Mouse (Mus musculus): ENCODE data around the gene Mus81. TPM values are rescaled to one million over a fixed set of nuclear protein-coding genes. Genes with fewer than 3 reads are reported as not detected.
A peak's percentile ranks its signal among the peaks of the same experiment; 100 is the strongest.

Mus81 gene
- polyA plus RNA-seq, 1 experiment from 2014 or later, result 53.2 TPM

GRCm38 (mm10) chr19:5477004-5477667 lies 11.1 kb downstream of the Mus81 start:
- WGBS, result 86% methylated on average over 10 of the region's 10 CpGs
- no peak for ATAC-seq
- H3K4me2 ChIP-seq (replicated peaks), result no peak overlapping the region
- H3K9ac ChIP-seq (replicated peaks), result no peak overlapping the region
- H3K9me3 ChIP-seq, result no peaks in the 10 kb centered on the region
- no peaks in the 10 kb centered on the region for H3K27me3 ChIP-seq
- peaks cover 27% of the 10 kb centered on the region for H3K4me1 ChIP-seq (replicated peaks)
- H3K27ac ChIP-seq, result no peak overlapping the region
- H3K36me3 ChIP-seq, result peaks cover 23% of the 10 kb centered on the region
- H3K4me3 ChIP-seq (replicated peaks), result no peak overlapping the region

- Histone ChIP-seq H3K4me1 (replicated peaks) (peaks cover 30% of the 10 kb centered on the region), H3K9ac (replicated peaks) (peak overlapping the region; percentile 81), H3K36me3 (0 out of 2 replicates have a peak, but pooled peaks cover 15% of the 10 kb centered on the region), H3K27ac (peak overlapping the region; percentile 60), H3K9me3 (no peaks in the 10 kb centered on the region), H3K4me2 (replicated peaks) (peak overlapping the region; percentile 95), H3K4me3 (replicated peaks) (peak overlapping the region; percentile 57), H3K27me3 (no peaks in the 10 kb centered on the region)
- WGBS, result 23% methylated on average over 13 of the region's 13 CpGs
- peak; percentile 25 for ATAC-seq
These were observed 13.0 kb downstream of the Mus81 start for GRCm38 (mm10) chr19:5475069-5475714.

GRCm38 (mm10) chr19:5474281-5475068 lies 13.7 kb downstream of the Mus81 start:
- H3K27me3 ChIP-seq, result no peaks in the 10 kb centered on the region
- 0 out of 2 replicates have a peak, but pooled peaks cover 11% of the 10 kb centered on the region for H3K36me3 ChIP-seq
- WGBS, result under 1% methylated on average over 63 of the region's 68 CpGs
- peak overlapping the region; percentile 57 for H3K4me3 ChIP-seq (replicated peaks)
- peak overlapping the region; percentile 81 for H3K9ac ChIP-seq (replicated peaks)
- peak overlapping the region; percentile 60 for H3K27ac ChIP-seq
- H3K9me3 ChIP-seq, result no peaks in the 10 kb centered on the region
- H3K4me1 ChIP-seq (replicated peaks), result peaks cover 30% of the 10 kb centered on the region
- peak; percentile 81 for ATAC-seq
- peak overlapping the region; percentile 95 for H3K4me2 ChIP-seq (replicated peaks)

GRCm38 (mm10) chr19:5473720-5474119 lies 14.5 kb downstream of the Mus81 start, which contains the start of gene Efemp2:
Gene Efemp2, plus strand, starts transcription at chr19:5473954.
- WGBS, result 1% methylated on average over 22 of the region's 22 CpGs

GRCm38 (mm10) chr19:5472857-5473256 lies 15.3 kb downstream of the Mus81 start:
- Histone ChIP-seq H3K9me3 (no peaks in the 10 kb centered on the region), H3K27me3 (no peaks in the 10 kb centered on the region), H3K4me3 (replicated peaks) (no peak overlapping the region), H3K4me2 (replicated peaks) (no peak overlapping the region), H3K27ac (no peak overlapping the region), H3K9ac (replicated peaks) (no peak overlapping the region), H3K4me1 (replicated peaks) (peaks cover 30% of the 10 kb centered on the region), H3K36me3 (peaks cover 7% of the 10 kb centered on the region)
- ATAC-seq, result no peak
- 83% methylated on average over 3 of the region's 3 CpGs for WGBS

More at GRCm38 (mm10) chr19:5473720-5474119, 14.5 kb downstream of the Mus81 start, which contains the start of gene Efemp2:
- peak within 1 kb of the TSS; percentile 60 for H3K27ac ChIP-seq
- H3K9ac ChIP-seq (replicated peaks), result peak within 1 kb of the TSS; percentile 81
- H3K4me2 ChIP-seq (replicated peaks), result peak within 1 kb of the TSS; percentile 95
- H3K4me1 ChIP-seq (replicated peaks), result peaks cover 30% of the 10 kb centered on the region
- no peaks in the 10 kb centered on the region for H3K9me3 ChIP-seq
- no peaks in the 10 kb centered on the region for H3K27me3 ChIP-seq
- peak; percentile 65 for ATAC-seq
- H3K4me3 ChIP-seq (replicated peaks), result peak within 1 kb of the TSS; percentile 57
- 0 out of 2 replicates have a peak, but pooled peaks cover 11% of the 10 kb centered on the region for H3K36me3 ChIP-seq

GRCm38 (mm10) chr19:5471846-5472245 lies 16.4 kb downstream of the Mus81 start:
- H3K9me3 ChIP-seq, result no peaks in the 10 kb centered on the region
- no peak overlapping the region for H3K9ac ChIP-seq (replicated peaks)
- H3K36me3 ChIP-seq, result peaks cover 12% of the 10 kb centered on the region
- no peak overlapping the region for H3K4me3 ChIP-seq (replicated peaks)
- H3K4me2 ChIP-seq (replicated peaks), result no peak overlapping the region
- H3K27me3 ChIP-seq, result no peaks in the 10 kb centered on the region
- ATAC-seq, result no peak
- H3K27ac ChIP-seq, result peak overlapping the region; percentile 36; the same call in 1 of the 2 replicates
- peaks cover 30% of the 10 kb centered on the region for H3K4me1 ChIP-seq (replicated peaks)
- WGBS, result 52% methylated on average over 5 of the region's 5 CpGs

GRCm38 (mm10) chr19:5468374-5468773 lies 19.8 kb downstream of the Mus81 start, which contains the start of gene Ctsw:
Gene Ctsw, minus strand, starts transcription at chr19:5468507.
- 65% methylated on average over 5 of the region's 5 CpGs for WGBS
- peaks cover 41% of the 10 kb centered on the region for H3K36me3 ChIP-seq
- no peaks in the 10 kb centered on the region for H3K9me3 ChIP-seq
- no peak for ATAC-seq
- H3K4me3 ChIP-seq (replicated peaks), result no peak within 1 kb of the TSS
- no peak within 1 kb of the TSS for H3K4me2 ChIP-seq (replicated peaks)
- no peak within 1 kb of the TSS for H3K9ac ChIP-seq (replicated peaks)
- H3K27me3 ChIP-seq, result no peaks in the 10 kb centered on the region
- H3K27ac ChIP-seq, result no peak within 1 kb of the TSS
- peaks cover 24% of the 10 kb centered on the region for H3K4me1 ChIP-seq (replicated peaks)

GRCm38 (mm10) chr19:5466916-5467500 lies 21.2 kb downstream of the Mus81 start:
- no peak for ATAC-seq
- Histone ChIP-seq H3K27me3 (no peaks in the 10 kb centered on the region), H3K4me3 (replicated peaks) (no peak overlapping the region), H3K4me2 (replicated peaks) (no peak overlapping the region), H3K9me3 (no peaks in the 10 kb centered on the region), H3K9ac (replicated peaks) (0 out of 2 replicates have a peak overlapping the region, but pooled peaks have one; percentile 14), H3K36me3 (peaks cover 52% of the 10 kb centered on the region), H3K27ac (no peak overlapping the region), H3K4me1 (replicated peaks) (peaks cover 26% of the 10 kb centered on the region)
- WGBS, result 98% methylated on average over 6 of the region's 6 CpGs

GRCm38 (mm10) chr19:5465037-5465436 lies 23.2 kb downstream of the Mus81 start:
- Histone ChIP-seq H3K9ac (replicated peaks) (no peak overlapping the region), H3K9me3 (no peaks in the 10 kb centered on the region), H3K4me3 (replicated peaks) (no peak overlapping the region), H3K27ac (no peak overlapping the region), H3K27me3 (no peaks in the 10 kb centered on the region), H3K4me1 (replicated peaks) (peaks cover 35% of the 10 kb centered on the region), H3K36me3 (peaks cover 52% of the 10 kb centered on the region), H3K4me2 (replicated peaks) (no peak overlapping the region)
- no peak for ATAC-seq
- 94% methylated on average over 8 of the region's 8 CpGs for WGBS

GRCm38 (mm10) chr19:5463791-5464562 lies 24.2 kb downstream of the Mus81 start:
- WGBS, result 40% methylated on average over 15 of the region's 15 CpGs
- H3K27ac ChIP-seq, result peak overlapping the region; percentile 76
- peaks cover 38% of the 10 kb centered on the region for H3K4me1 ChIP-seq (replicated peaks)
- peak overlapping the region; percentile 66 for H3K9ac ChIP-seq (replicated peaks)
- peak overlapping the region; percentile 55 for H3K4me2 ChIP-seq (replicated peaks)
- peak; percentile 72 for ATAC-seq
- H3K9me3 ChIP-seq, result no peaks in the 10 kb centered on the region
- peaks cover 6% of the 10 kb centered on the region for H3K27me3 ChIP-seq
- peak overlapping the region; percentile 35 for H3K4me3 ChIP-seq (replicated peaks)
- H3K36me3 ChIP-seq, result peaks cover 52% of the 10 kb centered on the region

- Histone ChIP-seq H3K36me3 (peaks cover 52% of the 10 kb centered on the region), H3K4me2 (replicated peaks) (no peak overlapping the region), H3K4me1 (replicated peaks) (peaks cover 38% of the 10 kb centered on the region), H3K9me3 (no peaks in the 10 kb centered on the region), H3K9ac (replicated peaks) (no peak overlapping the region), H3K27me3 (peaks cover 13% of the 10 kb centered on the region), H3K4me3 (replicated peaks) (no peak overlapping the region; the same call in 1 of the 2 replicates), H3K27ac (0 out of 2 replicates have a peak overlapping the region, but pooled peaks have one; percentile 3)
- 88% methylated on average over 9 of the region's 9 CpGs for WGBS
- ATAC-seq, result no peak
These were observed 25.0 kb downstream of the Mus81 start for GRCm38 (mm10) chr19:5463212-5463611.
